Mouse (Mus musculus) gastrocnemius, adult 2 months (tissue): ENCODE measurements around the gene Sh2b3. TPM values are rescaled to one million over a fixed set of nuclear protein-coding genes. Genes with fewer than 3 reads are reported as not detected.

Experiments used
- DNase-seq: peaks from one replicate; pipeline ENCODE4 v3.0.0; 2022
- H3K27ac ChIP-seq: fragments of 200-600 bp; 2 replicates; pipeline ENCODE4 v1.8.1; 2022; ENCODE audit warnings: mild to moderate bottlenecking
- H3K4me3 ChIP-seq: fragments of 200-600 bp; 2 replicates; pipeline ENCODE4 v1.8.1; 2022; ENCODE audit warnings: mild to moderate bottlenecking, moderate library complexity
- CTCF ChIP-seq: fragments of 200-600 bp; IDR thresholded peaks from 2 replicates; pipeline ENCODE4 v1.8.1; 2022; ENCODE audit warnings: antibody characterized with exemption, mild to moderate bottlenecking, moderate library complexity
- intact Hi-C: fragments of 180-260 bp; cut with DNase I; formaldehyde crosslinking; loops from one replicate; pipeline ENCODE4 v1.15.1; 2025
- long read RNA-seq, 2 experiments: library from polyadenylated mRNA; stranded (forward); transcript quantifications; one replicate each; pipeline ENCODE4 v2.0.0; 2021
- total RNA-seq, 2 experiments: library from RNA; stranded (reverse); gene quantifications; 2 replicates each; pipeline ENCODE4 v1.2.3; 2021

Sh2b3 gene
- 10 to 100 TPM; 11.9 to 15.4 TPM for total RNA-seq
- long read RNA-seq, experiment 1, full-length matches to known transcripts, result 16 of 26 reads
- long read RNA-seq, experiment 1, partial matches to known transcripts, result 1 of 26 reads
- long read RNA-seq, experiment 1, other reads (novel, unspliced or antisense), result 9 of 26 reads
- long read RNA-seq, experiment 2, full-length matches to known transcripts, result 12 of 22 reads
- long read RNA-seq, experiment 2, partial matches to known transcripts, result 2 of 22 reads
- long read RNA-seq, experiment 2, other reads (novel, unspliced or antisense), result 8 of 22 reads

GRCm38 (mm10) chr5:121837441-121838340, at the start of gene Sh2b3:
Gene Sh2b3, minus strand, starts transcription at chr5:121837646.
- Histone ChIP-seq H3K27ac (peak within 1 kb of the TSS; percentile 99), H3K4me3 (peak within 1 kb of the TSS; percentile 74)
- intact Hi-C loops, result loop anchor here (5.0 kb wide), 1 partner anchor 125 kb away; the partner anchor contains the start of gene Atxn2
- peak; percentile 67 for DNase-seq
- TF ChIP-seq CTCF, result 0 out of 2 replicates have a peak, but pooled peaks have one; percentile 3

GRCm38 (mm10) chr5:121883356-121883755, 45.9 kb upstream of the Sh2b3 start:
- Histone ChIP-seq H3K4me3 (no peak overlapping the region), H3K27ac (no peak overlapping the region)
- intact Hi-C loops, result no loop called here
- no peak for DNase-seq
- no peak for TF ChIP-seq CTCF

- intact Hi-C loops, result no loop called here
- peak; percentile 47 for DNase-seq
- TF ChIP-seq CTCF, result peak; percentile 71
- Histone ChIP-seq H3K27ac (no peak overlapping the region), H3K4me3 (no peak overlapping the region)
Measured at GRCm38 (mm10) chr5:121879211-121879610, 41.8 kb upstream of the Sh2b3 start.

- no peak for TF ChIP-seq CTCF
- no peak for DNase-seq
- H3K4me3 ChIP-seq, result no peak overlapping the region
- H3K27ac ChIP-seq, result no peak overlapping the region
- intact Hi-C loops, result no loop called here
Measured at GRCm38 (mm10) chr5:121878703-121879102, 41.3 kb upstream of the Sh2b3 start.

- H3K27ac ChIP-seq, result no peak overlapping the region
- no peak for TF ChIP-seq CTCF
- no peak for DNase-seq
- H3K4me3 ChIP-seq, result no peak overlapping the region
- intact Hi-C loops, result no loop called here
Measured at GRCm38 (mm10) chr5:121876901-121877300, 39.5 kb upstream of the Sh2b3 start.

GRCm38 (mm10) chr5:121875041-121875440, 37.6 kb upstream of the Sh2b3 start:
- no peak for TF ChIP-seq CTCF
- H3K4me3 ChIP-seq, result no peak overlapping the region

GRCm38 (mm10) chr5:121872158-121872557, 34.7 kb upstream of the Sh2b3 start:
- intact Hi-C loops, result loop anchor here (1.0 to 5.0 kb wide), 3 partner anchors 125 to 217 kb away; no protein-coding TSS in a partner anchor
- no peak overlapping the region; the same call in 1 of the 2 replicates for H3K27ac ChIP-seq
- peak; percentile 88 for DNase-seq
- no peak overlapping the region for H3K4me3 ChIP-seq
- peak; percentile 96 for TF ChIP-seq CTCF

More at GRCm38 (mm10) chr5:121875041-121875440, 37.6 kb upstream of the Sh2b3 start:
- intact Hi-C loops, result no loop called here
- no peak for DNase-seq
- no peak overlapping the region for H3K27ac ChIP-seq

- intact Hi-C loops, result loop anchor here (1.0 to 5.0 kb wide), 3 partner anchors 126 to 218 kb away; no protein-coding TSS in a partner anchor
- no peak for DNase-seq
- H3K27ac ChIP-seq, result peak overlapping the region; percentile 62
- no peak for TF ChIP-seq CTCF
- H3K4me3 ChIP-seq, result no peak overlapping the region
Measured at GRCm38 (mm10) chr5:121871515-121872030, 34.1 kb upstream of the Sh2b3 start.

GRCm38 (mm10) chr5:121870832-121871231, 33.4 kb upstream of the Sh2b3 start:
- H3K27ac ChIP-seq, result peak overlapping the region; percentile 62
- intact Hi-C loops, result loop anchor here (5.0 kb wide), 1 partner anchor 126 kb away; no protein-coding TSS in a partner anchor
- no peak for TF ChIP-seq CTCF
- no peak overlapping the region for H3K4me3 ChIP-seq
- DNase-seq, result no peak

- DNase-seq, result no peak
- intact Hi-C loops, result no loop called here
- TF ChIP-seq CTCF, result no peak
- no peak overlapping the region for H3K4me3 ChIP-seq
- H3K27ac ChIP-seq, result peak overlapping the region; percentile 40; the same call in 1 of the 2 replicates
Measured at GRCm38 (mm10) chr5:121867963-121868362, 30.5 kb upstream of the Sh2b3 start.

GRCm38 (mm10) chr5:121864330-121864729, 26.9 kb upstream of the Sh2b3 start:
- intact Hi-C loops, result no loop called here
- no peak for DNase-seq
- Histone ChIP-seq H3K27ac (no peak overlapping the region), H3K4me3 (no peak overlapping the region)
- no peak for TF ChIP-seq CTCF

- intact Hi-C loops, result no loop called here
- no peak overlapping the region for H3K4me3 ChIP-seq
- H3K27ac ChIP-seq, result no peak overlapping the region
- no peak for DNase-seq
- TF ChIP-seq CTCF, result no peak
Measured at GRCm38 (mm10) chr5:121861964-121862363, 24.5 kb upstream of the Sh2b3 start.
